Mouse (Mus musculus) ES-Bruce4 (cell line): ENCODE measurements around the gene Gpx3.

Experiments used
- CTCF ChIP-seq: IDR thresholded peaks from one replicate; pipeline ENCODE4 v1.8.1; 2011; ENCODE audit warnings: low read depth, low read length
- POLR2A ChIP-seq: IDR thresholded peaks from one replicate; pipeline ENCODE4 v1.8.1; 2011; ENCODE audit warnings: low read length; ENCODE audit not compliant: insufficient read depth

GRCm38 (mm10) chr11:54892091-54892490 lies 10.2 kb upstream of the Gpx3 start:
- no peak for TF ChIP-seq CTCF
- TF ChIP-seq POLR2A: no peak
